Mouse (Mus musculus) liver, postnatal 0 days (tissue): ENCODE data around the gene Crot.

ENCODE experiments used
- CTCF ChIP-seq: sonication (generic); IDR thresholded peaks from 2 replicates; pipeline ENCODE4 v1.5.1; 2016; ENCODE audit warnings: antibody characterized with exemption, low read depth
- EP300 ChIP-seq: IDR thresholded peaks from 2 replicates; pipeline ENCODE4 v1.6.1; 2016; ENCODE audit warnings: antibody characterized with exemption, low read depth, mild to moderate bottlenecking

DNA sequence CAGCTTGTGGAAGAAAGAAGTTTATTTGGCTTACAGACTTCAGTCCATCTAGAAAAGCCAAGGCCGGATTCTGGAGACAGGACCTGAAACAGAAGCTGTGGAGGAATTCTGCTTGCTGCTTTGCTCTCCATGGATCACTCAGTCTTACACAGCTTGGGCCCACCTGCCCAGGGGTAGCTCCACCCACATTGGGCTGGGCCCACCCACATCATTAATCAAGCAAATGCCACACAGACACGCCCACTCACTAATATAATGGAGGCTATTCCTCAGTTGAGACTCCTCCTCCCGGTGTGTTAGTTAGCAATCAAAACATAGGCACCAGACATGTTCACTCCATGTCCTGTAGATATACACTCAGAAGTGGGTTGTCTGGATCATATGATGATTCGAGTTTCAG, 36.6 kb downstream of the Crot start:
- TF ChIP-seq CTCF = no peak
- no peak for TF ChIP-seq EP300
